Mouse (Mus musculus): Measurements from ENCODE around the gene Stab2. TPM values are rescaled to one million over a fixed set of nuclear protein-coding genes. Genes with fewer than 3 reads are reported as not detected.
A peak's percentile ranks its signal among the peaks of the same experiment; 100 is the strongest.

Gene Stab2
- total RNA-seq, 4 experiments from 2014 or later: 0.22 to 1.2 (median 0.25) TPM

DNA sequence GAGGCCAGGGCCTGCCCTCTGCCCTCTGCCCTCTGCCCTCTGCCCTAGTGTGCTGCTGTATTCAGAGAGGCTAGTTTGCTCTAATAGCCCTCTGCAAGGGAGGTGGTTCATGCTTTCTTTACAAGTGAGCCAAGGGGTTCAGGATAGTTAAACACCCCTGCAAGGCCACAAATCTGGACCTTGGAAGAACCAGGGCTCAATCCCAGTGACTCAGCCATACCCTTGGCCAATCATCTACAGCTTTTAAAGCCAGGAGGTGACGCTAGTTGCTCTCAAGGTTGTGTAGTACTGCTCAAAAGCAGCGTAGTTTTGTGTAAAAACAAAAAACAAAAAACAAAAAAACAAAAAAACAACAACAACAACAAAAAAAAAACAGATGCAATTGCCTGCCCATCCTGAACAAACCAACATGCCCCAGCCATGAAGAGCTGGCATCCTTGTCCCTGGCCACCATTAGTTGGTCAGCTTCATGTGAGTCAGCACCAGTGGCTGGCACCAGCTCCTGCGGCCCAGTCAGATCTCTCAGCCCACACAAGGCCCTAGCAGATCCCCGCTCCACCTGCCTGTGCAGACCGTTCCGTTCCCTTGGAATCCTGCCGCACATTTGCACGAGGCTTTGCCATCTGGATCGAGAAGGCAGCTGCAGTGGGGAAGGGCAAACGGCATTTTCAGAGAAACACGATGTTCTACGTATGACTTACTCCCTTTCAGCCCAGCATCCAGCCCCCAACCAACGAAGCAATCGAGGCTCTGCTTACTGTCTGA, 117.5 kb downstream of the Stab2 start:
- peak; percentile 72 for DNase-seq

DNA sequence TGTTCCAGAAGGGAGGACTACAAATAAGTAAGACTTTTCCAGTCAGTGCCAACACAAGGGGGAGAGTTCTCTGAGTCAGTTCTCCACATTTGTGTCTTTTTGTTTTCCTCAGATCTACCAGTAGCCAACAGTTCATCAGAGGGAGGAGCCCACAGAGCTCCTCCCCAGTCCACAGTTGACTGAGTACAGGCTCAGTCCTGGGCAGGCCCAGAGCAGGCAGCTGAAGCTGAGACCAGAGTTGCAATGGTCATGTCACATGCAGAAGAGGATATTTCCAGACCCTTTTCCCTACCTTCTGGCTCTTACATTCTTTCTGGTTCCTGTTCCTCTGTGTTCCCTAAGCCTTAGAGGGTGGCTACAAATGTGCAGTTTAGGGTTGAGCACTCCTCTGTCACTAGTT, 118.4 kb downstream of the Stab2 start:
- no peak for DNase-seq

DNA sequence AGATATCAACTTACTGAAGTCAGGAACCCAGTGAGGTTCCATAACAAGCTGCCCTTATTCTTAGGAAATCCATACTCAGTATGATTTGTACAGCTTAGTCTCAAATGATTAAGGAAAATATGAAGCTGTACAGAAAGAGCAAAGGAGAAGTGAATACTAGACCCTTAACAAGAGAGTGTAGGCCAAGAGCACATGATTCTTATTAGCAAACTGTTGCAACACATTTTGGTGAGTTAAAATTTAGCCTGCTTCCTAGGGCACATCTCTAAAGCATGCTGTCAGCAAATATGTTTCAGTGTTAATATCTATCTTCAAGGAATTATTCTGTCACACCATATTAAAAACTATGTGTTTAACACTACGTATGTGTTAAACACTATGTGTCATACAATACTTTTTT, 121.4 kb downstream of the Stab2 start:
- DNase-seq: no peak

DNA sequence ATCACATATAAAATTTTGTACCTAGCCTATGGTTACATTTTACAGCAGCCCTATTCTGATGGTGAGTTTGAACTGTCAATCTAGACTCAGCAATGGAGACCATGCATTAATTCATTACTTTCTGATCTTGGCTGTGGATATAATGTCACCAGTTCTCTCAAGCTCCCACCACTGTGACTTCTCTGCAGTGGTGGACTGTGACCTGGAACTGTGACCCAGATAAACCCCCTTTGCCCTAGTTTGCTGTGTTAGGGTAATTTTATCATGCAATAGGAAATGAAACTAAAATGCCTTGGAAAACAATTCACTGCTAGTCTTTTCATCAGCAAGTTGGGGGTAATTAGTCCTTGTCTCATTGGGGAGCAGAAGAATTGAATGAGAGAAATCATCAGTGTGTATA, 126.4 kb downstream of the Stab2 start:
- DNase-seq: no peak

DNA sequence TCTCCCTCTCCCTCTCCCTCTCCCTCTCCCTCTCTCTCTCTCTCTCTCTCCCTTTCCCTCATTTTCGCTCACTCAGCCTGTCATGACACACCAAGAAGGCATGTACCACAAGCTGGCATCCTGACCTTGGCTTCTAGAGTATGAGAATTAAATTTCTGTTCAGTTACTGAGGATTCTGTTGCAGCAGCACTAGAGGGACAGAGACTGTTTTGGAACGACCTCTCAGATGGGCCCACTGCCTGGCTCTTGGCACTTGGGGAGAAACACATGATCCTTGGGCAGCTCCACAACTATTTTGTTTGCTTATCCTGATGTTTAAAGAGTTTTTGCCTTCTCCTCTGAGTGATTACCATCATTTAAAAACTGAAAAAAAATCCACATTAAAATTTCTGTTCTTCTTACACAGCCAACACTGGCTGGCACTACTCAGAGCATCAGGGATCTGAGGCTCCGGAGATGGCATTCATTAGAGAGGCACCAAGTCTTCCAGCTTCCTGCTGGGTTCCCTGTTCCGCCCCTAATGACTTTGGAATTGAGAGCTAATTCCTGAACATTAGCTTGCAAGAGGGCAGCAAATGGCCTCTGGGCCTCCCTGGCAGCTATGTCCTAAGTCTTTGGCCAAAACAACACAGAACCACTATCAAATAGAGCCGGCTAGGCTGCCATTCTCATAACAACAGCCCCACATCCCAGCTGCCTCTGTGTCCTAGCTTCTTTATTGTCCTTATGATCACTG, 127.6 kb downstream of the Stab2 start:
- DNase-seq: peak; percentile 47

DNA sequence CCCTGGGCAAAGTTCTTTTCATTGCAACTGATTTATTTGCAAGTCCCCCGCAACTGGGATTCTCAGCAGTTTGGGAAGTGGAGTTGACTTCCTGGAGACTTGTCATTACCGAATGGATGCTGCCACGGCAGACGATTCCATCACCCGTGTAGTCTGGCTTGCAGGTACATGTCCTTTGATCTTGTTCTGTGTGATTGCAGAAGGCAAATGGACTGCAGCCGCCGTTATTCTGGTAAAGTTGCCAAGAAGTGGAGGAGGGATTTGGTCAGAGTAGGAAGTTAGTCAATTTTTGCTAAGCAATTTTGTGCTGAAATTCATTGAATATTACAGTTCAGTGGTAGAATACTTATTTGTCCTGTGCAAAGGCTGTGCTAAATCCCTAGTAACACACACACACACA, 129.1 kb downstream of the Stab2 start:
- no peak for DNase-seq

DNA sequence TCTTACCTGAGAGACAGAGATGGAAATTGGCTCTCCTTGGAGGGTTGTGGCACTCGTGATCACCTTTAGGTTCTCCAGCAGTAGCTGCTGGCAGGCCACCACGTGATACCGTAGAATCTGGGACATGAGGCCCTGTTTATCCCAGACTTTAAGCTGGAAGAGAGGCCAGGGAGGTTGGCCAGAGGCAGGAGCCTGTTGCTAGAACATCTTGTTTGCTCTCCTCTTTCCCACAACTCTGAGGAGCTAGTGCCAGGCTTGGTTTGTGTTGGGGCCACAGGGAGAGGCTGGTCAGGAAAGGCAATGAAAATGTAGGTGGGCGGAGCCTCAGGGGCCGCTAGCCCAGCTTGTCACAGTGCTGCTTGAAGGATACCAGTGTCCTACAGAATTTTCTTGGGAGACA, 135.2 kb downstream of the Stab2 start:
- DNase-seq: no peak

DNA sequence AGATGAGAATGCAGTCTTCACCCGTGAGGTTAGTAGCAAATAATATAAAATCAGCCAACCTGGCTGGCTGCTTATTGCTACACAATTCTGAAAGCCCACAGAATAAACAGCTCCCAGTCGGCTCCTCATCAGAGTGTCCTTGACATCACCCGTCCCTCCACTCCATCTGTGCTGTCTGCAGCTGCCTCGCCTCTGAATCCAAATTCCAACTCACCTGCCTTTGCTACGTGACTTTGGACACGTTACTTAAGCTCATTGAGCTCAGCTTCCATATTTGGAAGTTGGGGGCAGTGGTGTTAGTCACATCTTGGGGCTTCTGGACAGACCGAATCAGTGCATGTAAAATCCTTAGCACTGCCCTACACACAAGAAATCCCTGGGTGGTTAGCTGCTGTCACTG, 135.7 kb downstream of the Stab2 start:
- no peak for DNase-seq

DNA sequence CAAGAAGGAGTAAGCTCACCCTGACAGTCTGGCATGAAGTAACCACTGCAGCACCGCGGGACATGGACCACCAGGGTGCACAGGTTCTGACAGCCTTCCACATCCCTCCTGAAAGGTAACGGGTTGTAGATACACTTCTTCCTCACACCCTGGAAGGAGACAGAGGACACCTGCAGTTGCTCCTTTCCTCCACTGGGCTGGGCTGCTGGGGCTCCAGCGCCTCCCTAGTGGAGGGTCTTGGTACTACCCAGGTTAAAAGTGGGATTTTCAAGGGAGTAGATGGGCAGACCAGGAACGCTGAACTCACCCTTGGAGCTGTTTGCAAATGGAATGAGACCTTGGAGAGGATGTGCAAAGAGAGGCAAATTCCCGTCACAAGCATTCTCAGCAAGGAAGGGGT, 144.4 kb downstream of the Stab2 start:
- DNase-seq: no peak

DNA sequence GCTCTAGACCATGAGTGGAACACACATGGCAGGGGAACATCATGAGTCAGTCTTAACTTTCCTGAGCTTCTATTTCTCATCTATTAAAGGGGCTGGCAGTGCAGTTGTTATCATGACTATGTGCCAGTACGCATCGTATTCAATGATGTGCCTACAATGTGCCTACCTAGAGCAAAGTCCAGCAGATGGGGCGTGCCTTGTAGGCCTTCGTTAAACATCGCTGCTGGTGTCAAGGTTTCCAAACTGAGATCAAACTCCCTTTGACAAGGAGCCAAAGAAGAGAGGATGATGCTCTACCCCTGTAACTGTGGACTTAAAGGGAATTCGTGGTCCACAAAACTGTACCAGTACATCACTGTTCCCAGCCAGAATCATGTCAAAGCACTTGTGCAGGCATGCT, 145.3 kb downstream of the Stab2 start:
- no peak for DNase-seq

DNA sequence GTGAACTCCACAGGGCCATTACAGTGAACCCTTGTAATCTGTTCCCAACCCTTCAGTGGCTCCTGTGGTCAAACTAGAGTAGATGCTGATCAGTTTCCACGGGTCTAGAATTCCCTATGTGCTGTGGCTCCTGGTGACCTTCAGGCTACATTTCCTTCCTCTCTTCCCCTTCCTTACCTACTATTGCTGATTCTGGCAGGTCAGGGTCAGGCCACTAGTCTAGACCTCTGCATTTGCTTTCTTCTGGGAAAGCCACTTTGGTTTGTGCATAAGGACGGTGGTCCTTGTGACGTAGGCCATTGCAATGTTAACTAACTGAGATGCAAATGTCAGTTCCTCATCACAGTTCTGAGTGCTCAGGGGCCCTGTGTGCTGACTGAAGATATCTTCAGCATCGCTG, 147.4 kb downstream of the Stab2 start:
- no peak for DNase-seq

DNA sequence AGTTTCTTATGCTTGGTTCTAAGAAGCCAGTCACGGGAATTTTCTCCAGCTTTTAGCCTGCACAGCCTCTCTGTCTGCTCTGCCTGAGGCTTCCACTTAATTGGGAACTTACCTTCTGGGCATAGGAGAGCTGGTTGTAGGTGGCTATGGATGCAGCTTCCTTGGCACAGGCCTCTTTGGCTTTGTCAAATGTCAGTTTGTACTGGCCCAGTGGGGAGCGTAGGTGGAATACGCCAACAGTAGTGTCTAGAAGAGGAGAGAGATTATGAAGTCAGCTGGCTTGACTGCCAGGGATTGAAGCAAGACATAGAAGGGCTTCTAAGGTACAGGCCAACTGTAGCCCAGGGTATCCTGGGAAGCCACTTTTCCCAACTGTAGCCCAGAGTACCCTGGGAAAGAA, 154.4 kb downstream of the Stab2 start:
- DNase-seq: no peak

DNA sequence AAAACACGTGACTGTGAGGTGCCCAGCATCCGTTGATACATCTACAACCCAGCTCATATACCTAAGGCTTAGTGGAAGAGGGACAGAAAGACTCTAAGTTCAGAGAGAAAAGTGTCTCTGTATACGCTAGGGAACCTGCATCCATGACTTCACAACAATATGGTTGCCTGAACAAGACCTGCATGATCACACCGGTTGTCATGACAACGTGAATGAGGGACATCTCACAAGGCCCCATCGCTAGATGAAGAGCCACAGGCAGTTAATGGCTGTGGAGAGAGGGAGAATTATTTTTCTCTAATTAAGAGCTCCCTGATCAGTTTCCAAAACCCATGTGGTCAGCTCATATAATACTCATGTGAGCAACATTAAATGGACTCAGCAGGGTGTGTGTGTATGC, 155.7 kb downstream of the Stab2 start:
- no peak for DNase-seq

DNA sequence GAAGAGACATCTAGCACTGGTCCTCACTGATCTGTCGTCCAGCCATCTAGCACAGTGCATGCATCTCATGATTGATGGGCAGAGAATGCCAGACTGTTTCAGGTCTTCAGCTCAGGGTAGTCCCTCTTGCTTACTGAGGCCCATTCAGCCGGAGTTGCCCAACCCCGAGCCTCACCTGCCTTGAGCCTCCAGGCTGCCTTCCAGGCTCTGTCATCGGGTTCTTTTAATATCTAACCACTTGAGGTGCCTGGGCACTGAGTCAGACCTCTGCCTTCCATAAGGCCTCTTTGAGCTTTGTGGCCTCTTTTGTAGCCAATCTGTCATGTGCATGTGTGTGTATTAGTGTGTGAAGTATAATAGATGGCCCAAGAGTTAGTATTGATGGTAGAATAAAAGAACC, 158.3 kb downstream of the Stab2 start:
- no peak for DNase-seq

DNA sequence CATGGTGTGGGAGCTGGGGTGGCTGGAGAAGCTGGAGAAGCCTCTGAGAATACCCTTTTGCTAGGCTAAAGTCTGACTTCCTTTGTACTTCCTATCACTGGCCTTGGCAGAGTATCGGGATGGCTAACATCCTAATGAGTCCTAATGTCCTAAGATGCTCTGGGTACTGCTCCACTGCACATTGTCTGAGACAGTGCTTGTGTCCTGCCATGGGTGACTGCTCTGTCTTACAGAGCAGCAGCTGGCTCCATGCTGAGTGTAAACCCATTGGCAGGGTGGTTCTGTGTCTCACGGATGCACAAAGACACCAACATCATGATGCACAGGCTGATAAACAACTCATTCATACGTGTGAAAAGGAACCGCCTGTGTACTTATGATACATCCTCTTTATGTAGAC, 158.7 kb downstream of the Stab2 start:
- no peak for DNase-seq

DNA sequence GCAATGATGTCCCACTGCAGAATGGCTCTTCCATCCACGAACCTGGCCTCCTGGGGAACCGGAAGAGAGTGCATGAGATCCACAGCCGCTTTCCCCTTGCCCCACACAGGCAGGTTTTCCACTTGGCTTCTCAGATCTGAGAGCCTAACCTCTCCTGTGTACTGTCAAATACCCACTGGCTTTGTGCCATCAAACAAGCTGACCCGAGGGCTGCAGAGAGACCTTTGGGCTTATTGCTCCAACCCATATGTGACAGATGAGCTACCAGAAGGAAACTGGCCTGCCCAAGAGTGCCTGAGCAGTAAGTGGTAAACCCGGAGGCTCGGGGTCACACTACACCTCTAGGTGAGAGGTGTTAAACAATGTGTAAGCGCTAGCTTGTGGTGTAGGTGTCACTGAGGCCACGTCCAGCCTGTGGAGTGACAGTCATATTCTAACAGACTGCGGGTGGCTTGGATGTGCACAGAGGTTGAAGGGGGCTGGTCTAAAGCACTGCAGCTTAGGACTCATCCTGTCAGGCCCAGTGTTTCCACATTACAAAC, 160.8 kb downstream of the Stab2 start:
- DNase-seq: no peak

DNA sequence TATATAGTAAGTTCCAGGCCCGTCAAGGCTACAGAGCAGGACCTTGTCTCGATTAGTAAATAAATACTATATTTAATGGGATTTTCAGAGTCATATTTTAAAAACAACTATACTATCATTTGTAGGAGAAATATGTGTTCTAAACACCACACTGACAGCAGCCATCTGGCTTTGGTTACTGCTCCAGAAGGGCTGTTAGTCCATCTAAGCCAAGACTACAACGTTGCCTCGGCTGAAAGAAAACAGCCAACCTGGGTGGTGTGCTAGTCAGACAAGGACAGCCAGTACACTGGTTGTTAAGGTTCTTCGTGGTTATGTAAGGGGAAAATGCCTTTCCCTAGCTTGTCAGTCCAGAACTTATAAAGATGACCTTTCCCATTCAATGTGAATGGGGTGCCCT, 165.2 kb downstream of the Stab2 start:
- no peak for DNase-seq

DNA sequence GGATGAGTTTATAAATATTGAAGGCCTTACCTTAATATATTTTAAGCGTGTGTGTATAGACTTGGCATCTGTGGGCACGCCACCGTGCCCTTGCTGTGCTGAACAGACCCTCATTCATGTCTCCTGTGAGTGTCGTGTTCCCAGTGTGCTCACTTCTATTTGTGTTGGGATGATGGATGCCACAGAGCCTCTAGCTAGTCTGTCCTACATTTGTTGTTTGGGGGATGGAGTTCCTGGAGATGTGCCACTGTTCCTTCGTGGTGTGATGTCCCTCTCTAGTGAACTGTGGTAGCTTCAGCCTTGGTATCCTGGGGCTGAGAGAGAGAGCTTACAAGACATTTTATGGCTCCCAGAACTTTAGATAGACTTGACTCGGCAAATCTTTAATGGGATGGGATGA, 169.0 kb downstream of the Stab2 start:
- no peak for DNase-seq

DNA sequence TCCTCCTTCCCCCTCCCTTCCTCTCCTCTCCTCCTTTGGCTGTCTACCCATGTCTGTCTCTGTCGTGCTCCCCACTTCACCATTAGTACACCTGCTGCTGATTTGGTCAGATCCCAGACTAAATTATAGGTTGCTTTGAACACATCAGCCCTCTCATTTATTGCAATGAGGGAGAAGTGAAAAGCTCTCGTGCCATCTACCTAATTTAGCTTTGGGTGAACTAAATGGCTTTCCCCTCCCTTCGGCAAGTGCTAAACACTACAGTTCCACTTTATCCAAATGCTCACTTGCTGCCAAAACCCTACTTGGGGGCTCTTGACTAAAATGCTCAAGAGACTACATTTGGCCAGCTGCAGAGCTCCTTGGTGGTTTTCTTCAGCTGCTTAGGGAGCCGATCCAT, 171.0 kb downstream of the Stab2 start:
- no peak for DNase-seq

DNA sequence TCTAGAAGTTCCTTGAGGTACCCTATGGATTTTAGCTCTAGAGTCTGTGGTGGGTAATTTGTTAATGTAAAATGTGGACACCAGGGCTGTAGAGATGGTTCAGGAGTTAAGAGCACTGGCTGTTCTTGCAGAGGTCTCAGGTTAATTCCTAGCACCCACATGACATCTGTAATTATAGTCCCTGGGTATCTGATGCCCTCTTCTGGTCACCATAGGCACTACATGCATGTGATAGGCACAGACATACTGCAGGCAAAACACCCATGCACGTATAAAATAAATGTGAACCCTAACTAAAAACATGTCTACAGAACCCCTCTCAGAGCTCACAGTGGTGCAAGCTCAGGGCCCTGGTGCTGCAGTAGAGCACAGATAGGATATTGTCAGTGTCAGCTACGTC, 178.3 kb downstream of the Stab2 start:
- DNase-seq: no peak

DNA sequence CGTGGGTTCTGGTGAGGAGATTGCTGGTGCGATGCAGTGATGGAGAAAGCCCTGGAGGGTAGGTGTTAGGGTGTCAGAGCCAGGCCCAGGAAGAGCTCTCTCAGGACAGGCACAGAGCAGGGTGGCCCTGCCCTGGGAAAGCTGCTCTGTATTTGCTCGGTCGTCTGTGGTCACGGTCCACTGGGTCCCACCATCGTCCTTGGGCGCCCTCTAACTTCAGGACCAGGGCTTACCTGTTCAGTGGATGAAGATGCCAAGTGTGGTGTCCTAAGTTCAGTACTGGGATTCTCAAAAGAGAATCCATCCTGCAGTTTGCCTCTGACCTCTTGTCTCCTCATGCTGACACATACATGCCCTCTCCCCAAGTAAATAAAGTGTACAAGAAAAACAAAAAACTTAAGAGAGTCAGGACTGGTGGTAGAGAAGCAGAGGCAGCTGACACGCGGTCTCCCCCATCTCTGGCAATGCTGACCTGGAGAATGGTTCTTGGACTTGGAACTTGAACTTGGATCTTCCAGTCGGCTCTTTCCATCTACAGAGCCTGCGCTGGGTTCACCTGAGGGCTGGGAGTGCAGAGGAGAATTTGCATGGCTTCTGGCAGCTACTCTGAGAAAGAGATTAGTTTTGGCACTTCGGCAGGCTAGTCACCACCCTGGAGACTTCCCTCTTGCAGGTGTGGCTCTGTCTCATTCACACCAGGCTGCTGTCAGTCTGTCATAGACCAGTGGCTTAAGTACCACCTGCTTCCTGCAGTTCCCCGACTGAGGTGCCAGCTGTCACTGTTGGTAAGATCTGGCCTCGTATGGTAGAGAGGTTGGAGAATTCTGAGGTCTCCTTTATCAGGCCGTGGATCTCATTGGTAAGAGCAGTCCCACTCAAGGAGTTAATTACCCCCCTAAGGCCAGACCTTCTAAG, 179.3 kb downstream of the Stab2 start:
- DNase-seq: no peak

DNA sequence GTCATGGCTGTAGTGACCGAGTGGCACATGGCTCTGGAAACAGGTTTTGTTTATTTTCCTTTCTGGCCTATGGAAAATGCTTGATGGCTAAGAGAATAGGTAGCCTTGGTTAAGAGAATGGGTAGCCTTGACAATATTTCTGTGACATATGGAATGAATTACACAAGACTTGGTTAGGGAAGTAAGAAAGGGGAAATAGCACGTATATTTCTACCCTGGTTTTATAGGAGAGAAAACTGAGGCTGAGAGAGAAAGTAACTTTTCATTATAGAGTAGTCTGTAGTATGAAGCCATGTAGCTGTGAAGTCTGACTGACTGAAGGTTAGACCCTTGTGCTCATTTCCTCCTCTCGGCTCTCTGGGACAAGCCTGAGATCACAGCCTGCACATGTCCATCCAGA, 180.9 kb downstream of the Stab2 start:
- DNase-seq: no peak
